Mouse (Mus musculus): Measurements from ENCODE around the gene Slc38a4. TPM values are rescaled to one million over a fixed set of nuclear protein-coding genes. Genes with fewer than 3 reads are reported as not detected.

Slc38a4 gene
- polyA plus RNA-seq, 1 experiment from 2014 or later, result 5.1 TPM

GRCm38 (mm10) chr15:96975125-96975524 lies 80.6 kb downstream of the Slc38a4 start:
- ATAC-seq (ENCODE audit: low FRiP score), result no peak
- H3K4me3 ChIP-seq, result no peak overlapping the region
- no peak overlapping the region for H3K27ac ChIP-seq
- no peaks in the 10 kb centered on the region for H3K36me3 ChIP-seq
- 75% methylated on average over 9 of the region's 9 CpGs for WGBS
- no peaks in the 10 kb centered on the region for H3K27me3 ChIP-seq
- no peaks in the 10 kb centered on the region for H3K4me1 ChIP-seq (replicated peaks)
- no peak overlapping the region for H3K9ac ChIP-seq
- no peak overlapping the region for H3K4me2 ChIP-seq
- no peaks in the 10 kb centered on the region for H3K9me3 ChIP-seq

DNA sequence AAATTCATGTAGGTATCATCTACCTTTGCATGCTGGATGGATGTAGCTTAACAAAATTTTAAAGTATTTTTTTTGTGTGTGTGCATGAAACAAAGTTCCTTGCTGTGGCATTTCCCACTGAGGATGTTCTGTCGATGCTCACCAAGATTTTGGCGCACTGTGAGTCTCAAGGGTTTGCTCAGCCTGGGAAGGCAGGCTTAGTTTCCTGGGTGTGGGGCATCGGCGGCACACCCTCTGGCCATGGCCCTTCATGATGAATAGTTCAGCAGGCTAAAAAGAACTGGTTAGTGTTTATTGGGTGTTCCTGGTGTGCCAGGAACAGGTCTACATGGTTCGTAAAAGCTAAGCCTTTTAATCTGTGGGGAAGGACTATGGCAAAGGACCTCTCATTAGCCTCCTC lies 81.6 kb downstream of the Slc38a4 start:
- Histone ChIP-seq H3K4me2 (no peak overlapping the region), H3K4me3 (no peak overlapping the region), H3K4me1 (replicated peaks) (no peaks in the 10 kb centered on the region), H3K36me3 (no peaks in the 10 kb centered on the region), H3K9ac (no peak overlapping the region), H3K9me3 (no peaks in the 10 kb centered on the region), H3K27me3 (no peaks in the 10 kb centered on the region), H3K27ac (no peak overlapping the region)
- WGBS, result 91% methylated on average over 5 of the region's 5 CpGs
- no peak for ATAC-seq (ENCODE audit: low FRiP score)

- Histone ChIP-seq H3K27ac (no peak overlapping the region), H3K4me1 (replicated peaks) (no peaks in the 10 kb centered on the region), H3K9me3 (no peaks in the 10 kb centered on the region), H3K36me3 (no peaks in the 10 kb centered on the region), H3K9ac (no peak overlapping the region), H3K27me3 (no peaks in the 10 kb centered on the region), H3K4me3 (no peak overlapping the region), H3K4me2 (no peak overlapping the region)
- WGBS, result 94% methylated on average over 4 of the region's 4 CpGs
- ATAC-seq (ENCODE audit: low FRiP score), result no peak
Measured at GRCm38 (mm10) chr15:96973370-96973769, 82.4 kb downstream of the Slc38a4 start.

- ATAC-seq (ENCODE audit: low FRiP score), result no peak
- no peaks in the 10 kb centered on the region for H3K27me3 ChIP-seq
- WGBS, result 97% methylated on average over 3 of the region's 3 CpGs
- no peak overlapping the region for H3K4me3 ChIP-seq
- no peak overlapping the region for H3K4me2 ChIP-seq
- H3K9ac ChIP-seq, result no peak overlapping the region
- no peaks in the 10 kb centered on the region for H3K36me3 ChIP-seq
- no peaks in the 10 kb centered on the region for H3K9me3 ChIP-seq
- no peak overlapping the region for H3K27ac ChIP-seq
- no peaks in the 10 kb centered on the region for H3K4me1 ChIP-seq (replicated peaks)
Measured at GRCm38 (mm10) chr15:96972706-96973274, 83.0 kb downstream of the Slc38a4 start.

DNA sequence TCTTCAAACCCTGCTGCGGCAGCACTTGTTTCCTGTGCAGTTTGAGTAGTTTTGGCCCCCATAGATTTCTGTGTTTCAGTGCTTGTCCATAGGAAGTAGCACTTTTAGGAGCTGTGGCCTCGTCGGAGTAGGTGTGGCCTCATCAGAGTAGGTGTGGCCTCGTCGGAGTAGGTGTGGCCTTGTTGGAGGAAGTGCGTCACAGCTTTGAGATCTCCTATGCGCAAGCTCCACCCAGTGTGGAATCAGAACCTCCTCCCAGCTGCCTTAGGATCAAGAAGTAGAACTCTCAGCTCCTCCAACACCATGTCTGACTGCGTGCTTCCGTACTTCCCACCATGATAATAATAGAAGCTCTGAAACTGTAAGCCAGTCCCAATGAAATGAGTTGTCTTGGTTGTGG lies 83.8 kb downstream of the Slc38a4 start:
- H3K27me3 ChIP-seq, result no peaks in the 10 kb centered on the region
- H3K9me3 ChIP-seq, result no peaks in the 10 kb centered on the region
- H3K36me3 ChIP-seq, result no peaks in the 10 kb centered on the region
- 91% methylated on average over 9 of the region's 9 CpGs for WGBS
- H3K4me3 ChIP-seq, result no peak overlapping the region
- H3K27ac ChIP-seq, result no peak overlapping the region
- no peaks in the 10 kb centered on the region for H3K4me1 ChIP-seq (replicated peaks)
- ATAC-seq (ENCODE audit: low FRiP score), result no peak
- no peak overlapping the region for H3K9ac ChIP-seq
- no peak overlapping the region for H3K4me2 ChIP-seq

DNA sequence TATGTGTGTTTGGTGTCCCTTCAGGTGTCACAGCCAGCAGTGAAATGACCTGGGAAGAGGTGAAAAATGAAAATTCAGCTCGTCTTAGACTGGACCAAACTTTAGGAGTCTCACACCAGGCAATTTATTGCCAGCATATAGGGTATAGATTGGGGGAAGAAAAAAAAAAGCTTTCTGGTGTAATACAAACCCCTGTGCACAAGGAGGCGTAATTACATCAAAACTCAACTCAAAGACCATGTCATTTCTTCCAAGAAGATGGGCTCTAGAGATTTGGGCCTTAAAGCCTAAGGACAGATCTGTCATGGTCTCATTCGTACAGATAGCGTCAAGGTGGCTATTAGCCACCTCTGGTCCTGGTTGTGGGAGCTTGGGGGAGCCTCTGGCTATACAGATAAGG lies 86.0 kb downstream of the Slc38a4 start:
- H3K4me1 ChIP-seq (replicated peaks), result no peaks in the 10 kb centered on the region
- 80% methylated on average over 4 of the region's 4 CpGs for WGBS

GRCm38 (mm10) chr15:96968741-96969140 lies 87.0 kb downstream of the Slc38a4 start:
- Histone ChIP-seq H3K4me3 (no peak overlapping the region), H3K9me3 (no peaks in the 10 kb centered on the region), H3K27ac (no peak overlapping the region), H3K4me2 (no peak overlapping the region), H3K4me1 (replicated peaks) (no peaks in the 10 kb centered on the region), H3K27me3 (no peaks in the 10 kb centered on the region), H3K36me3 (no peaks in the 10 kb centered on the region), H3K9ac (no peak overlapping the region)
- 91% methylated on average over 11 of the region's 11 CpGs for WGBS
- ATAC-seq (ENCODE audit: low FRiP score), result no peak

More for the DNA sequence above, 86.0 kb downstream of the Slc38a4 start:
- H3K4me3 ChIP-seq, result no peak overlapping the region
- no peak for ATAC-seq (ENCODE audit: low FRiP score)
- H3K9ac ChIP-seq, result no peak overlapping the region
- H3K4me2 ChIP-seq, result no peak overlapping the region
- no peaks in the 10 kb centered on the region for H3K36me3 ChIP-seq
- no peaks in the 10 kb centered on the region for H3K9me3 ChIP-seq
- no peak overlapping the region for H3K27ac ChIP-seq
- H3K27me3 ChIP-seq, result no peaks in the 10 kb centered on the region

GRCm38 (mm10) chr15:96966326-96966725 lies 89.4 kb downstream of the Slc38a4 start:
- no peak for ATAC-seq (ENCODE audit: low FRiP score)
- Histone ChIP-seq H3K4me1 (replicated peaks) (no peaks in the 10 kb centered on the region), H3K27ac (no peak overlapping the region), H3K4me2 (no peak overlapping the region), H3K9me3 (no peaks in the 10 kb centered on the region), H3K9ac (no peak overlapping the region), H3K27me3 (no peaks in the 10 kb centered on the region), H3K4me3 (no peak overlapping the region), H3K36me3 (no peaks in the 10 kb centered on the region)
- 81% methylated on average over 3 of the region's 3 CpGs for WGBS

GRCm38 (mm10) chr15:96963735-96964134 lies 92.0 kb downstream of the Slc38a4 start:
- Histone ChIP-seq H3K4me2 (no peak overlapping the region), H3K27ac (no peak overlapping the region), H3K4me3 (no peak overlapping the region), H3K27me3 (no peaks in the 10 kb centered on the region), H3K36me3 (no peaks in the 10 kb centered on the region), H3K9me3 (no peaks in the 10 kb centered on the region), H3K4me1 (replicated peaks) (no peaks in the 10 kb centered on the region), H3K9ac (no peak overlapping the region)
- ATAC-seq (ENCODE audit: low FRiP score), result no peak
- WGBS, result 75% methylated on average over 10 of the region's 10 CpGs

DNA sequence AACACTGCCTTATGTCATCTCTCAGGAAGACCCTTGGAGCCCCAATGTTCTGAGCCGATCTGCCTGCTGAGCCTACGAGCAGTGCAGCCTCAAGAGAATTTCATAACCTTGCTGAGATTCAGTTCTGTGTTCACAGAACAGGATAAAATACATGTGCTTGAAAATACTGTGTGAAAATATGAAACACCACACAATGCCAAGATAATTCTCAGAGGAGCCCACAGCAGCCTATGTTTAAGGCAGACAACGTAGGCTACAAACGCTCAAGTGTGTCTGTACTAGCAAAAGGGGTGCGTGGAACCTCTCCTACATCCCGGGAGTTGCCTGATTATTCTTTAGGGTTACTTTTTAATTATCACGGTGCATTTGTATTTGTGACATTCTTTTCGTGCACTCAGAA lies 92.4 kb downstream of the Slc38a4 start:
- H3K36me3 ChIP-seq, result no peaks in the 10 kb centered on the region
- no peak overlapping the region for H3K9ac ChIP-seq
- no peaks in the 10 kb centered on the region for H3K27me3 ChIP-seq
- H3K9me3 ChIP-seq, result no peaks in the 10 kb centered on the region
- no peak overlapping the region for H3K27ac ChIP-seq
- no peak overlapping the region for H3K4me3 ChIP-seq
- no peaks in the 10 kb centered on the region for H3K4me1 ChIP-seq (replicated peaks)
- ATAC-seq (ENCODE audit: low FRiP score), result no peak
- H3K4me2 ChIP-seq, result no peak overlapping the region
- 79% methylated on average over 8 of the region's 8 CpGs for WGBS

- H3K9me3 ChIP-seq, result no peaks in the 10 kb centered on the region
- ATAC-seq (ENCODE audit: low FRiP score), result no peak
- H3K4me1 ChIP-seq (replicated peaks), result no peaks in the 10 kb centered on the region
- no peak overlapping the region for H3K27ac ChIP-seq
- H3K9ac ChIP-seq, result no peak overlapping the region
- no peak overlapping the region for H3K4me2 ChIP-seq
- no peak overlapping the region for H3K4me3 ChIP-seq
- H3K27me3 ChIP-seq, result no peaks in the 10 kb centered on the region
- no peaks in the 10 kb centered on the region for H3K36me3 ChIP-seq
- WGBS, result 97% methylated on average over 11 of the region's 11 CpGs
Measured at GRCm38 (mm10) chr15:96960343-96960742, 95.4 kb downstream of the Slc38a4 start.

DNA sequence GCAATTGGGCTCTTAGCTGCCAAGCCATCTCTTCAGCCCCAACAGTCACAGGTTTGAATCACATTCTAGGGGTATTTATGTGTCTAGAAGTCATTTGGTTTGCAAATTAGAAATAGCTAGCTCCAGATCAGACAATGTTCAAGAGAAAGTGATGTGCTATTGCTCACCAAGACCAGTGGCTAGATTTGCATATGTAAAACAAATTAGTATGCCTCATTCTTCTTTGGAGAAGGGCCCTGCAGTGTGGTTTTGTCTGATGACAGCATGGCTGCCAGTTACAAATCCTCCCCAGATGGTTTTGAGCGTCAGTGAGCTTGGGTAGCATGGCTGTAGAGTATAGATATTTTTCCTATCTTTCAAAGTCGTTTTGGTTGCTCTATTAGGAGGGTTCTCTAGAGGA lies 96.5 kb downstream of the Slc38a4 start:
- no peak overlapping the region for H3K4me3 ChIP-seq
- H3K9ac ChIP-seq, result no peak overlapping the region
- H3K36me3 ChIP-seq, result no peaks in the 10 kb centered on the region
- no peak overlapping the region for H3K27ac ChIP-seq
- no peak for ATAC-seq (ENCODE audit: low FRiP score)
- H3K9me3 ChIP-seq, result no peaks in the 10 kb centered on the region
- 45% methylated on average over 2 of the region's 2 CpGs for WGBS
- H3K4me1 ChIP-seq (replicated peaks), result no peaks in the 10 kb centered on the region
- H3K27me3 ChIP-seq, result no peaks in the 10 kb centered on the region
- H3K4me2 ChIP-seq, result no peak overlapping the region

DNA sequence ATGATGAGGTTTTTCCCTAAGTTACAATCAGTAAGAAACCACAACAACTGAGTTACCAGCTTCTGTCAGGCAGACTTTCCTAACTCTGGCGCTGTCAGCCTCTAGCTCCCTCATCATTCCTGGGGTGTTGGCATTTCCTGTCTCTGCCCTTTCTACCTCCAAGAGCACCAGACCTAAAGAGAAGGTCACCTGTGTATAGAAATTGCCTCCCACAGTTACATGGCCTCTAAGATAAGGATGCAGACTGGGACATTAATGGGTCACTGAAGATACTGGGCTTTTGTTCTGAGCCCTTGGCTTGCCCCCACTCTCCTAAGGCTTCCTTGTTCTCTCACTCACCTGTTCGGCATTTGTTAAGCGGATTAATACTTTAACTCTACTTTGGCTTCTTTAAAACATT lies 99.1 kb downstream of the Slc38a4 start:
- H3K9me3 ChIP-seq, result no peaks in the 10 kb centered on the region
- WGBS, result 81% methylated on average over 3 of the region's 3 CpGs
- H3K4me3 ChIP-seq, result no peak overlapping the region
- no peaks in the 10 kb centered on the region for H3K36me3 ChIP-seq
- no peaks in the 10 kb centered on the region for H3K27me3 ChIP-seq
- H3K4me1 ChIP-seq (replicated peaks), result peaks cover 17% of the 10 kb centered on the region
- no peak for ATAC-seq (ENCODE audit: low FRiP score)
- no peak overlapping the region for H3K9ac ChIP-seq
- no peak overlapping the region for H3K4me2 ChIP-seq
- no peak overlapping the region for H3K27ac ChIP-seq

All from hindbrain, embryonic 13.5 days (tissue).